Mouse (Mus musculus) thymus, adult 2 months (tissue): ENCODE results near the gene Casp12.

Experiments used
- CTCF ChIP-seq: fragments of 200-500 bp; IDR thresholded peaks from 2 replicates; pipeline ENCODE4 v1.5.1; 2012; ENCODE audit warnings: mild to moderate bottlenecking, control low read depth, low read length, moderate library complexity, borderline replicate concordance; ENCODE audit not compliant: control insufficient read depth, poor library complexity, insufficient read depth; ENCODE audit errors: extremely low read depth
- POLR2A ChIP-seq: fragments of 200-500 bp; IDR thresholded peaks from 2 replicates; pipeline ENCODE4 v1.6.1; 2012; ENCODE audit warnings: mild to moderate bottlenecking, low read length, control low read depth, moderate library complexity; ENCODE audit not compliant: control insufficient read depth, poor library complexity, insufficient read depth; ENCODE audit errors: extremely low read depth

GRCm38 (mm10) chr9:5311435-5311834, 33.8 kb upstream of the Casp12 start:
- TF ChIP-seq CTCF (no peak), POLR2A (no peak)
